Mouse (Mus musculus) bone marrow macrophage, adult 2 months (primary cell): Measurements from ENCODE around the gene Gm1604a.
"Not testable (repeated sequence)": the region's sequence is repeated elsewhere in the genome, so short reads cannot be mapped to it uniquely, and the experiment has no call there.

Source experiments
- CTCF ChIP-seq: IDR thresholded peaks from 2 replicates; pipeline ENCODE4 v1.5.1; 2012; ENCODE audit warnings: low read depth, mild to moderate bottlenecking, low read length, moderate library complexity
- POLR2A ChIP-seq: IDR thresholded peaks from 2 replicates; pipeline ENCODE4 v1.6.1; 2012; ENCODE audit warnings: mild to moderate bottlenecking, low read depth, low read length, borderline replicate concordance

GRCm38 (mm10) chr17:7122554-7122953 lies 97.2 kb downstream of the Gm1604a start:
- TF ChIP-seq POLR2A, CTCF: not testable (repeated sequence)
